Mouse (Mus musculus) G1E (cell line): ENCODE data around the gene C1qtnf5. TPM values are rescaled to one million over a fixed set of nuclear protein-coding genes. Genes with fewer than 3 reads are reported as not detected.

ENCODE experiments used
- ATAC-seq: 2 replicates; pipeline ENCODE4 v1.8.0; 2016; ENCODE audit warnings: mild to moderate bottlenecking; ENCODE audit not compliant: insufficient number of reproducible peaks, poor library complexity, low FRiP score, severe bottlenecking; ENCODE audit errors: extremely low read depth
- DNase-seq: peaks from one replicate; pipeline ENCODE4 v3.0.0; 2012; ENCODE audit warnings: low spot score
- H3K27me3 ChIP-seq: 2 replicates; pipeline ENCODE4 v1.6.1; 2012; ENCODE audit warnings: mild to moderate bottlenecking, low read length, inconsistent platforms; ENCODE audit not compliant: insufficient read depth
- H3K36me3 ChIP-seq: replicated peaks from 2 replicates; pipeline ENCODE3; 2012; ENCODE audit warnings: mild to moderate bottlenecking, inconsistent platforms
- H3K4me1 ChIP-seq: 2 replicates; pipeline ENCODE4 v1.6.1; 2012; ENCODE audit warnings: low read depth, low read length, inconsistent platforms, mixed read lengths; ENCODE audit not compliant: insufficient read depth
- H3K4me3 ChIP-seq: 2 replicates; pipeline ENCODE4 v1.5.1; 2012; ENCODE audit warnings: low read depth, mild to moderate bottlenecking, inconsistent platforms, low read length, moderate library complexity, mixed read lengths
- H3K9me3 ChIP-seq: replicated peaks from 2 replicates; pipeline ENCODE4 v1.6.1; 2012; ENCODE audit warnings: inconsistent platforms
- CTCF ChIP-seq: IDR thresholded peaks from 2 replicates; pipeline ENCODE4 v1.5.1; 2012; ENCODE audit warnings: low read depth, low read length, inconsistent platforms, mixed read lengths
- GATA1 ChIP-seq: IDR thresholded peaks from 2 replicates; pipeline ENCODE4 v1.6.1; 2012; ENCODE audit warnings: borderline replicate concordance, low read length, inconsistent platforms, mixed read lengths
- GATA2 ChIP-seq: IDR thresholded peaks from 2 replicates; pipeline ENCODE4 v1.6.1; 2012; ENCODE audit warnings: low read depth, low read length, inconsistent platforms, borderline replicate concordance
- POLR2AphosphoS5 ChIP-seq: IDR thresholded peaks from 2 replicates; pipeline ENCODE4 v1.6.1; 2012; ENCODE audit warnings: low read depth, low read length, inconsistent platforms; ENCODE audit not compliant: insufficient replicate concordance
- TAL1 ChIP-seq: conservative IDR thresholded peaks from 2 replicates; pipeline ENCODE4 v1.6.1; 2012; ENCODE audit warnings: low read depth, low read length, inconsistent platforms, mixed read lengths
- polyA plus RNA-seq: library from polyadenylated mRNA; stranded (reverse); fragments of >175 nt; gene quantifications from 2 replicates; pipeline ENCODE4 v1.2.3, GENCODE M21; 2012
- total RNA-seq, 2 experiments: library from RNA; stranded (forward) in 1 of 2; stranded (reverse) in 1 of 2; fragments of 200-1000 nt in 1 of 2; fragments of >200 nt in 1 of 2; fragmentation: Nextera tagmentation in 1 of 2; gene quantifications; 2 replicates each; pipeline ENCODE4 v1.2.3; 2014 to 2017

Gene C1qtnf5
- total and polyA plus RNA-seq, 3 experiments = 0.21 TPM; not detected in 2

GRCm38 (mm10) chr9:44127351-44127801 lies 20.3 kb downstream of the C1qtnf5 start:
- Histone ChIP-seq H3K4me1 (peaks cover 23% of the 10 kb centered on the region), H3K36me3 (no peaks in the 10 kb centered on the region)
- no peak for ATAC-seq

GRCm38 (mm10) chr9:44129633-44130032 lies 22.6 kb downstream of the C1qtnf5 start:
- Histone ChIP-seq H3K4me3 (no peak overlapping the region; the same call in 1 of the 2 replicates), H3K9me3 (no peaks in the 10 kb centered on the region), H3K27me3 (peaks cover 59% of the 10 kb centered on the region), H3K4me1 (peaks cover 30% of the 10 kb centered on the region), H3K36me3 (no peaks in the 10 kb centered on the region)
- DNase-seq (no peak), ATAC-seq (no peak)
- TF ChIP-seq GATA2 (no peak), GATA1 (no peak), TAL1 (no peak), CTCF (no peak), POLR2AphosphoS5 (no peak)

More at GRCm38 (mm10) chr9:44127351-44127801, 20.3 kb downstream of the C1qtnf5 start:
- no peak overlapping the region for H3K4me3 ChIP-seq
- peaks cover 37% of the 10 kb centered on the region for H3K27me3 ChIP-seq
- TF ChIP-seq GATA1 (no peak), CTCF (no peak), TAL1 (no peak), POLR2AphosphoS5 (no peak), GATA2 (no peak)
- no peaks in the 10 kb centered on the region for H3K9me3 ChIP-seq
- no peak for DNase-seq

DNA sequence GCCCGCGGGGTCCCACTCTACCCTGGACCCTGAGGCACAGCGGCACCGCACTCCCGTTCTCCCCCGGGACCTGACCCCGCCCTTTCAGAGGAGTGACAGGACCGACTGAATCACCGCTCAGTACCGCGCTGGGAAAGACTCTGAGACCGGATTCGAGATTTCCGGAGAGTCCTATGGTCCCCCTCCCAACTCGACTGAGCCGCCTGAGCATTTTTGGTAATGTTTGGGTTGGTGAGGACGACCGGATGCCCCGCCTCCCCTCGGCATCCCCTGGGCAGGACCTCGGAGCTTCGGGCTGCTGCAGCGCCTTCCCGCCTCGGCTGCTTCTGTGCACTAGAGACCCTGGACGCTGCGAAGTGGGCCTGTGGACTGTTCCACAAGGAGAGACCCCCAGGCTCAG lies 23.0 kb downstream of the C1qtnf5 start:
- DNase-seq (no peak), ATAC-seq (no peak)
- H3K4me1 ChIP-seq = peaks cover 32% of the 10 kb centered on the region
- no peaks in the 10 kb centered on the region for H3K9me3 ChIP-seq
- TF ChIP-seq TAL1 (no peak), POLR2AphosphoS5 (no peak), GATA2 (no peak), CTCF (no peak), GATA1 (no peak)
- peaks cover 63% of the 10 kb centered on the region for H3K27me3 ChIP-seq
- no peaks in the 10 kb centered on the region for H3K36me3 ChIP-seq
- H3K4me3 ChIP-seq = no peak overlapping the region; the same call in 1 of the 2 replicates

GRCm38 (mm10) chr9:44130581-44131275 lies 23.7 kb downstream of the C1qtnf5 start:
- H3K4me1 ChIP-seq = peaks cover 35% of the 10 kb centered on the region
- no peaks in the 10 kb centered on the region for H3K36me3 ChIP-seq
- no peaks in the 10 kb centered on the region for H3K9me3 ChIP-seq
- TF ChIP-seq TAL1 = no peak
- TF ChIP-seq CTCF = no peak
- no peak for TF ChIP-seq GATA1
- no peak for TF ChIP-seq GATA2
- no peak for TF ChIP-seq POLR2AphosphoS5
- no peak for ATAC-seq
- DNase-seq = no peak
- H3K27me3 ChIP-seq = peaks cover 70% of the 10 kb centered on the region
- H3K4me3 ChIP-seq = no peak overlapping the region

DNA sequence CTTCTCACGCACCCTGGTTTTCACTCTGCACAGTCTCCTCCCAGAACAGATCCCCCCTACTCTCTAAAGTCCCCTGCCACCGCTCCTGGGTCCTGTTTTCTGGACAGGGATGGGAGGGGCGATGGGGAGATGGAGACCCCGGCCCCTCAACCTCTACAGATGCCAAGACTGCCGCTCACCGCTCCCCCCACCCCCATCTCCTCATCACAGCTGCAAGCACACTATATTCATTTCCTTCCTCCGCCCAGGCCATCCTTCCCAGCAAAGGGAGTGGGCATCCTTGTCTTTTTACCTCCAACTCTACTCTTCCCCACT lies 24.2 kb downstream of the C1qtnf5 start:
- Histone ChIP-seq H3K4me1 (peaks cover 34% of the 10 kb centered on the region), H3K9me3 (no peaks in the 10 kb centered on the region), H3K4me3 (no peak overlapping the region), H3K36me3 (no peaks in the 10 kb centered on the region), H3K27me3 (peaks cover 75% of the 10 kb centered on the region)
- ATAC-seq (no peak), DNase-seq (no peak)
- TF ChIP-seq TAL1 (no peak), GATA2 (no peak), POLR2AphosphoS5 (no peak), GATA1 (no peak), CTCF (no peak)

DNA sequence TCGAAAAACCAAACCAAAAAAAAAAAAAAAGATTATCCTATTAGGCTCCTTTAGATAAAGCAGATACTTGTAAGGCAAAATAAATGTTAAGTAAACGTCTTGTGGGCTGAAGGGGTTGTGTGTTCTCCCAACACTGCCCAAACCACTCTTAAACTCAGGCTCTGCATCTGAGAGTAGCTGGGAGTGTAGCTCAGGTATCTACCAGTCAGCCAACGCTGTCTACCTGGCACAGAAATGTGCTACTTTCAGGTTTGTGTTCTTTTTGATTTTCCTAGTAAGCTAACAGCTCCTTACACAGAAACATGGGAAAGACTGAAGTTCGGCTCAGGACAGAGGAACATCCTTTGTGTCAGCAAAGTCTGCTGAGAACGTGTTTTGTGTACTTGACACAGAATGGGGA lies 25.2 kb downstream of the C1qtnf5 start:
- ATAC-seq (no peak), DNase-seq (no peak)
- Histone ChIP-seq H3K27me3 (peaks cover 85% of the 10 kb centered on the region), H3K4me1 (peaks cover 40% of the 10 kb centered on the region), H3K36me3 (no peaks in the 10 kb centered on the region), H3K4me3 (no peak overlapping the region), H3K9me3 (no peaks in the 10 kb centered on the region)
- no peak for TF ChIP-seq GATA1
- TF ChIP-seq TAL1 = no peak
- no peak for TF ChIP-seq CTCF
- no peak for TF ChIP-seq POLR2AphosphoS5
- TF ChIP-seq GATA2 = no peak
